Mouse (Mus musculus) MEL (cell line): ENCODE results near the gene B4galnt3. TPM values are rescaled to one million over a fixed set of nuclear protein-coding genes. Genes with fewer than 3 reads are reported as not detected.

ENCODE experiments used
- DNase-seq: peaks from one replicate; pipeline ENCODE4 v3.0.0; 2011; ENCODE audit warnings: low read depth, low spot score
- H3K27ac ChIP-seq: 2 replicates; pipeline ENCODE4 v1.5.1; 2012; ENCODE audit warnings: low read depth, mild to moderate bottlenecking, control low read depth, low read length, moderate library complexity; ENCODE audit not compliant: control insufficient read depth
- H3K27me3 ChIP-seq, 2 experiments: fragments of 150-350 bp in 1 of 2; sonication (generic) in 1 of 2; 2 replicates each; pipeline ENCODE4 v1.6.1; 2012; ENCODE audit warnings: low read length in 2 of 2, mild to moderate bottlenecking in 2 of 2, improper control_type of control experiment in 1 of 2, moderate library complexity in 1 of 2; ENCODE audit not compliant: insufficient read depth in 2 of 2, control insufficient read depth in 1 of 2
- H3K36me3 ChIP-seq, 2 experiments: 2 replicates each; pipeline ENCODE4 v1.6.1; 2012 to 2014; ENCODE audit warnings: low read length in 2 of 2, improper control_type of control experiment in 1 of 2, inconsistent platforms in 1 of 2, mild to moderate bottlenecking in 1 of 2; ENCODE audit not compliant: insufficient read depth in 2 of 2, control insufficient read depth in 1 of 2
- H3K4me1 ChIP-seq, 2 experiments: fragments of 150-350 bp in 1 of 2; sonication (generic) in 1 of 2; 2 replicates each; pipeline ENCODE4 v1.6.1; 2012; ENCODE audit warnings: low read length in 2 of 2, improper control_type of control experiment in 1 of 2, mild to moderate bottlenecking in 1 of 2; ENCODE audit not compliant: insufficient read depth in 2 of 2, control insufficient read depth in 1 of 2
- H3K4me3 ChIP-seq, 2 experiments: fragments of 150-350 bp in 1 of 2; sonication (generic) in 1 of 2; 2 replicates each; pipeline ENCODE4 v1.5.1; 2012; ENCODE audit warnings: low read depth in 2 of 2, low read length in 2 of 2, mild to moderate bottlenecking in 2 of 2, moderate library complexity in 2 of 2, control low read depth in 1 of 2, improper control_type of control experiment in 1 of 2; ENCODE audit not compliant: control insufficient read depth in 1 of 2, insufficient read depth in 1 of 2
- H3K79me2 ChIP-seq: 2 replicates; pipeline ENCODE4 v1.6.1; 2012; ENCODE audit warnings: mild to moderate bottlenecking, low read length, moderate library complexity; ENCODE audit not compliant: control insufficient read depth, poor library complexity, insufficient read depth
- H3K9ac ChIP-seq: 2 replicates; pipeline ENCODE4 v1.6.1; 2012; ENCODE audit warnings: low read depth, mild to moderate bottlenecking, control low read depth, low read length, moderate library complexity; ENCODE audit not compliant: control insufficient read depth, poor library complexity, severe bottlenecking
- H3K9me3 ChIP-seq: fragments of 150-350 bp; sonication (generic); replicated peaks from 2 replicates; pipeline ENCODE4 v1.6.1; 2012; ENCODE audit warnings: mild to moderate bottlenecking, low read length, improper control_type of control experiment, moderate library complexity; ENCODE audit not compliant: insufficient read depth
- BHLHE40 ChIP-seq: IDR thresholded peaks from 2 replicates; pipeline ENCODE4 v1.6.1; 2012; ENCODE audit warnings: low read depth, mild to moderate bottlenecking, inconsistent platforms, low read length, improper control_type of control experiment, borderline replicate concordance
- EP300 ChIP-seq, 2 experiments: IDR thresholded peaks; 2 replicates each; pipeline ENCODE4 v1.6.1; 2011; ENCODE audit warnings: improper control_type of control experiment in 2 of 2, low read length in 2 of 2, low read depth in 1 of 2, mild to moderate bottlenecking in 1 of 2
- ETS1 ChIP-seq: IDR thresholded peaks from 2 replicates; pipeline ENCODE4 v1.6.1; 2012; ENCODE audit warnings: low read depth, mild to moderate bottlenecking, inconsistent platforms, low read length, improper control_type of control experiment, moderate library complexity
- GATA1 ChIP-seq: IDR thresholded peaks from 2 replicates; pipeline ENCODE4 v1.6.1; 2011; ENCODE audit warnings: low read depth, low read length, improper control_type of control experiment
- HCFC1 ChIP-seq: IDR thresholded peaks from 2 replicates; pipeline ENCODE4 v1.6.1; 2012; ENCODE audit warnings: low read depth, mild to moderate bottlenecking, inconsistent platforms, low read length, improper control_type of control experiment, moderate library complexity
- JUND ChIP-seq: IDR thresholded peaks from 2 replicates; pipeline ENCODE4 v1.6.1; 2011; ENCODE audit warnings: low read depth, mild to moderate bottlenecking, improper control_type of control experiment, low read length
- MAX ChIP-seq: IDR thresholded peaks from 2 replicates; pipeline ENCODE4 v1.6.1; 2011; ENCODE audit warnings: low read length, improper control_type of control experiment
- MAZ ChIP-seq: IDR thresholded peaks from 2 replicates; pipeline ENCODE4 v1.6.1; 2012; ENCODE audit warnings: low read depth, mild to moderate bottlenecking, inconsistent platforms, low read length, improper control_type of control experiment
- MXI1 ChIP-seq: IDR thresholded peaks from 2 replicates; pipeline ENCODE4 v1.6.1; 2011; ENCODE audit warnings: mild to moderate bottlenecking, low read depth, low read length, improper control_type of control experiment
- MYB ChIP-seq: IDR thresholded peaks from 2 replicates; pipeline ENCODE4 v1.6.1; 2011; ENCODE audit warnings: mild to moderate bottlenecking, low read depth, low read length, improper control_type of control experiment
- MYC ChIP-seq: IDR thresholded peaks from 2 replicates; pipeline ENCODE4 v1.6.1; 2011; ENCODE audit warnings: low read depth, mild to moderate bottlenecking, low read length, improper control_type of control experiment, moderate library complexity
- NELFE ChIP-seq: IDR thresholded peaks from 2 replicates; pipeline ENCODE4 v1.6.1; 2011; ENCODE audit warnings: low read depth, low read length, improper control_type of control experiment
- NRF1 ChIP-seq: IDR thresholded peaks from 2 replicates; pipeline ENCODE4 v1.6.1; 2014; ENCODE audit warnings: low read depth, mild to moderate bottlenecking, inconsistent platforms, low read length, improper control_type of control experiment, moderate library complexity; ENCODE audit not compliant: poor library complexity, insufficient read depth, severe bottlenecking
- POLR2A ChIP-seq, 2 experiments: IDR thresholded peaks; 2 replicates each; pipeline ENCODE4 v1.6.1; 2011 to 2012; ENCODE audit warnings: low read length in 2 of 2, mild to moderate bottlenecking in 2 of 2, control low read depth in 1 of 2, improper control_type of control experiment in 1 of 2, low read depth in 1 of 2, moderate library complexity in 1 of 2; ENCODE audit not compliant: control insufficient read depth in 1 of 2, insufficient read depth in 1 of 2, poor library complexity in 1 of 2
- RAD21 ChIP-seq: IDR thresholded peaks from 2 replicates; pipeline ENCODE4 v1.6.1; 2011; ENCODE audit warnings: mild to moderate bottlenecking, low read depth, low read length, improper control_type of control experiment
- SIN3A ChIP-seq: IDR thresholded peaks from 2 replicates; pipeline ENCODE4 v1.6.1; 2012; ENCODE audit warnings: low read length, improper control_type of control experiment, inconsistent platforms
- TBP ChIP-seq: IDR thresholded peaks from 2 replicates; pipeline ENCODE4 v1.8.0; 2011; ENCODE audit warnings: low read depth, low read length, improper control_type of control experiment
- TCF12 ChIP-seq: IDR thresholded peaks from 2 replicates; pipeline ENCODE4 v1.6.1; 2014; ENCODE audit warnings: low read depth, mild to moderate bottlenecking, inconsistent platforms, low read length, improper control_type of control experiment, moderate library complexity
- UBTF ChIP-seq: IDR thresholded peaks from 2 replicates; pipeline ENCODE4 v1.6.1; 2012; ENCODE audit warnings: low read depth, mild to moderate bottlenecking, inconsistent platforms, low read length, improper control_type of control experiment, moderate library complexity, borderline replicate concordance; ENCODE audit not compliant: insufficient read depth
- USF1 ChIP-seq: IDR thresholded peaks from 2 replicates; pipeline ENCODE4 v1.6.1; 2014; ENCODE audit warnings: low read depth, mild to moderate bottlenecking, inconsistent platforms, low read length, improper control_type of control experiment, moderate library complexity
- ZC3H11A ChIP-seq: IDR thresholded peaks from 2 replicates; pipeline ENCODE4 v1.6.1; 2012; ENCODE audit warnings: low read depth, mild to moderate bottlenecking, inconsistent platforms, low read length, improper control_type of control experiment
- ZNF384 ChIP-seq: IDR thresholded peaks from 2 replicates; pipeline ENCODE4 v1.6.1; 2012; ENCODE audit warnings: low read depth, mild to moderate bottlenecking, inconsistent platforms, low read length, improper control_type of control experiment
- polyA plus RNA-seq, 2 experiments: library from polyadenylated mRNA; stranded (reverse) in 1 of 2; unstranded in 1 of 2; fragments of >175 nt in 1 of 2; fragments of >200 nt in 1 of 2; gene quantifications; 2 replicates each; pipeline versions ENCODE4 v1.2.1 to v1.2.4; 2012; ENCODE audit warnings: low replicate concordance in 2 of 2, low read depth in 1 of 2; ENCODE audit not compliant: insufficient read length in 2 of 2, insufficient read depth in 1 of 2, missing spikeins in 1 of 2
- total RNA-seq: library from RNA; depleted of rRNA; stranded (reverse); fragments of 300-350 nt; gene quantifications from 2 replicates; pipeline ENCODE4 v1.2.3, GENCODE M21; 2012

Gene B4galnt3
- total and polyA plus RNA-seq, 3 experiments, result 1.3 to 1.5 TPM; not detected in 1

DNA sequence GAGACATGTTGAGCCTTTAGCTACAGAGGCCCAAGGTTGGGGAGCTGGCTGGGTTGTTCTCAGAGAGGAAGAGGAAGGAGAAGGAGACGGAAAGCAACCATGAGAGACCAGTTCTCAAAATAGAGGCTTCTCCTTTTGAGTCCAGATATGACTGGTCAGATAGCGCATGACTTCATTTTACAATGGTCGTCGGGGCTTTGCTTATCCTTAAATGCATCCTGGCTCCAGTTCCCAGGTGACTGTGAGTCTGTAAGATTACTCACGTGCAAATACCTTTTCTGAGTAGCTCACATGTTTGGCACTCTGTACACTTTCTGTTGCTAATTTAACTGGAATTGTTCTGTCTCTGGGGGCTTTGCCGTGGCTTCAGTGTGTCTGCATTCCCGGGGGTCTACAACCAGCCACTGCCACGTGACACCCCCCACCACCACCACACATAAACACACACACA lies 114.6 kb downstream of the B4galnt3 start:
- Histone ChIP-seq H3K79me2 (no peaks in the 10 kb centered on the region), H3K27me3 (no peaks in the 10 kb centered on the region), H3K4me3 (peak overlapping the region in 1 of 2 experiments; percentile 9; a peak in 1 of 4 replicates)
- 0 out of 2 replicates have a peak, but pooled peaks have one; percentile 17 for TF ChIP-seq TBP
- 0 out of 2 replicates have a peak, but pooled peaks have one; percentile 14 for TF ChIP-seq TCF12
- TF ChIP-seq ETS1, result no peak
- peak; percentile 41 for TF ChIP-seq MAX
- TF ChIP-seq BHLHE40, result peak; percentile 77; the same call in 1 of the 2 replicates
- peak; percentile 18; the same call in 1 of the 2 replicates for TF ChIP-seq GATA1
- 0 out of 2 replicates have a peak, but pooled peaks have one; percentile 37 for TF ChIP-seq MYC
- no peak for TF ChIP-seq ZC3H11A
- peak; percentile 6 to 20; a peak in 2 of 4 replicates for TF ChIP-seq EP300 (IDR thresholded peaks at IDR 0.05; ENCODE audit: low read depth in 1 of 2, low read length in 2 of 2)
- TF ChIP-seq, all 39 proteins: peak for 7
- Histone ChIP-seq H3K27ac (peak overlapping the region; percentile 30; the same call in 1 of the 2 replicates), H3K36me3 (peaks cover 0 to 8% of the 10 kb centered on the region in 2 experiments; a peak in 2 of 4 replicates), H3K9ac (peak overlapping the region; percentile 49; the same call in 1 of the 2 replicates), H3K9me3 (no peaks in the 10 kb centered on the region), H3K4me1 (peaks cover 2 to 15% of the 10 kb centered on the region in 2 experiments; a peak in 3 of 4 replicates)
- peak; percentile 42 for DNase-seq

DNA sequence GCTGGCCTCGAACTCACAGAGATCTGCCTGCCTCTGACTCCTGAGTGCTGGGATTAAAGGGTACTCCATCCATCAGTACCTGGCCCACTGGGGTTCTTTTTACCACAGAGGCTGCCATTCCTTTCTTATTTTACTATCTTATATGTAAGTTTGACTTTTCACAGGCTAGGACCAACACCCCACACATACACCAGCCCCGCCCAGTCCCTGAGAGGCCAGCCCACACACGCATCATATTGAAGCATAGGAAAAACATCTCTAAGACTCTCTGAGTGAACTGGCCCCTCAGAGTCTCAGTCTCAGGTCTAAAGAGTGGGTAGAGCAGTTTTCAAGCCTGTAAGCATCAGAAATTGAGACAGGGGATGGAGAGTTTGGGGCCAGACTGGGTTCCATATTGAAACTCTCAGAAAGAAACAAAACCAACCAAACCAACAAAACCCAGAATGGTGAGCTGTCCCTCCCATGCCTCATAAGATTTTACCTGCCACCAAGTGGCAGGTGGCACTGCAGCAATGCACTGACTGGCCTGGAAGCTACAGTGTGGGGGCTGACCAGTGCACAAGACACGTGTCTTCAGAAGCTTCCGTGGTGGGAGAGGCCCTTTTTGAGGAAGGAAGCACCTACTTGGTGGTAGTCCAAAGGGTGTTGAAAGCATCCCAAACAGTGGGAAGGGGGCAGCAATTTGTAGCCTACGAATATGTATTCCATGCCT lies 115.2 kb downstream of the B4galnt3 start:
- peak; percentile 41; the same call in 1 of the 2 replicates for TF ChIP-seq MAX
- TF ChIP-seq USF1, result peak; percentile 8; the same call in 1 of the 2 replicates
- TF ChIP-seq ZNF384, result no peak
- Histone ChIP-seq H3K9ac (peak overlapping the region; percentile 49; the same call in 1 of the 2 replicates), H3K4me1 (peaks cover 4 to 18% of the 10 kb centered on the region in 2 experiments), H3K9me3 (no peaks in the 10 kb centered on the region), H3K27ac (peak overlapping the region; percentile 30; the same call in 1 of the 2 replicates), H3K36me3 (peaks cover 0 to 9% of the 10 kb centered on the region in 2 experiments; a peak in 2 of 4 replicates), H3K4me3 (peak overlapping the region in 1 of 2 experiments; percentile 9; a peak in 1 of 4 replicates), H3K79me2 (no peaks in the 10 kb centered on the region), H3K27me3 (no peaks in the 10 kb centered on the region)
- no peak for DNase-seq

DNA sequence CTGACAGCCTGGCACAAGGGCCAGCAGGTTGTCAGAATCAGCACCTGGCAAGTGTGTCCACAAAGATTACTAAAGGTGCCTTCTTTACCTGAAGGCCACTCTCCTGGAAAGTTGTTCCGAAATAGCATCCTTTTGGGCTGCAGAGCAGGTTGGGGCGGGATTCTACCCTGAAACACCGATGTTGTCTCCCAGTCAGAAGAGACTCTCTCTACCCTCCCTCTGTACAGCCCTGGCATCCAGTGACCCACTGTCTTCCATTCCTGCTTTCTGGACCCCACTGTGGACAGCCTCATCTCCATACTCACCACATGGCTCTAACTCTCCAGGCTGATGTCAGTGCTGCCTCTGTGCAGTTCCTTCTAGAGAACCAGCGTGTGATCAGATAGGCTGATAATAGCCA lies 118.7 kb downstream of the B4galnt3 start:
- H3K27ac ChIP-seq, result no peak overlapping the region
- H3K36me3 ChIP-seq, result peaks cover 0 to 13% of the 10 kb centered on the region in 2 experiments; a peak in 2 of 4 replicates
- no peak overlapping the region for H3K9ac ChIP-seq
- TF ChIP-seq MAX, result no peak
- no peak for TF ChIP-seq MAZ
- TF ChIP-seq ETS1, result no peak
- TF ChIP-seq EP300 (IDR thresholded peaks at IDR 0.05; ENCODE audit: low read depth in 1 of 2, low read length in 2 of 2), result no peak
- no peak for TF ChIP-seq SIN3A
- TF ChIP-seq UBTF, result no peak
- no peak for TF ChIP-seq BHLHE40
- TF ChIP-seq ZC3H11A, result no peak
- TF ChIP-seq NRF1, result no peak
- TF ChIP-seq POLR2A (IDR thresholded peaks at IDR 0.05; ENCODE audit: control insufficient read depth in 1 of 2, insufficient read depth in 1 of 2, low read depth in 1 of 2, low read length in 2 of 2, poor library complexity in 1 of 2), result no peak
- TF ChIP-seq MYB, result no peak
- TF ChIP-seq RAD21, result no peak
- no peak for TF ChIP-seq TBP
- no peak for TF ChIP-seq GATA1
- no peak for TF ChIP-seq JUND
- TF ChIP-seq HCFC1, result no peak
- TF ChIP-seq MXI1, result no peak
- TF ChIP-seq NELFE, result no peak
- H3K27me3 ChIP-seq, result no peaks in the 10 kb centered on the region
- no peaks in the 10 kb centered on the region for H3K9me3 ChIP-seq
- no peak overlapping the region for H3K4me3 ChIP-seq
- no peak for DNase-seq
- no peaks in the 10 kb centered on the region for H3K79me2 ChIP-seq
- H3K4me1 ChIP-seq, result peaks cover 6 to 21% of the 10 kb centered on the region in 2 experiments
